Mouse (Mus musculus): ENCODE results near the gene Dio3. TPM values are rescaled to one million over a fixed set of nuclear protein-coding genes. Genes with fewer than 3 reads are reported as not detected.

Dio3 gene
- total RNA-seq, 2 experiments from 2014 or later: not detected

DNA sequence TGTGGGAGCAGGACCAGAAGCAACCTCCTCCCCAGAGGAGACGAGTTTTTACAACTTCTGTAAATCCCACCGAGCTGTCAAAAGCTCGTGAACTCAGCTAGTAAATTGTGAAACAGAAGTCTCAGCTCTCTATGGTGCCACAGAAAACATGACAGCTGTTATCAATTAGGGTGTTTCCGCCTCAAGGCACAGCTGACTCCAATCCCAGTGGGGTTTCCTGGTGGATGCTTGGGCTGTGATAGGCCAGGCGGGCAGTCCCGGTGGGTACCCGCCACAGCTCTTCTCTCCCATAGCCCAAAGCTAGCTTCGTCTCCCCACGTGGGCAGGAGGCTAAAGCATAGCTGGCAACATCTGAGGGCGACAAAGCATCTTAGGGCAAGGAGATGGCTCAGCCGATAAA is 19.8 kb downstream of the Dio3 start:
- no peak for ATAC-seq (replicated peaks; ENCODE audit: poor library complexity, severe bottlenecking)

DNA sequence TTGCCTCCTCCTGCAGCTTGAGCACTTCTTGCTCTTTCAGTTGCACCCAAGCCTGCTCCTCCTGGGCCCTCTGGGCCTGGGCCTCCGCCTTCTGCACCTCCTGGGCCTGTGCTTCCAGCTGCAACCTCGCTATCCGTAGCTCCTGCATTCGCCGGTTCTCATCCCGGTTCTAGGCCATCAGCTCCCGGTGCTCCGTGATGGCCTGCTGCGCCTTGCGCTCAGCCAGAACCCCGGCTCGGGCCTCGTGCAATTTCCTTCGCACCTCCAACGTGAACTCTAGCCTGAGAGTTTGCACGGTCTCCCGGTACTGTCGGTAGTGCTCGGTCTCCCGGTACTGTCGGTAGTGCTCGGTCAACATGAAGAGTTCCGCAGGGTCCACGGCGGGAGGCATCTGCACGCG is 40.8 kb downstream of the Dio3 start:
- ATAC-seq (replicated peaks; ENCODE audit: poor library complexity, severe bottlenecking): no peak

Other genes with a start within 250 kb of the Dio3 start
- 106 and 113 TPM in 2 replicates for gene Ppp2r5c, start 168.1 kb downstream of the Dio3 start, total RNA-seq (2014; fragmentation: Nextera tagmentation)
- gene Ppp2r5c, start 168.1 kb downstream of the Dio3 start, total RNA-seq (2017): 183 and 215 TPM in 2 replicates

All from granulocyte monocyte progenitor cell, adult 5-6 weeks (primary cell).